Mouse (Mus musculus): ENCODE data around the gene Adgrl3.

The Adgrl3 gene

DNA sequence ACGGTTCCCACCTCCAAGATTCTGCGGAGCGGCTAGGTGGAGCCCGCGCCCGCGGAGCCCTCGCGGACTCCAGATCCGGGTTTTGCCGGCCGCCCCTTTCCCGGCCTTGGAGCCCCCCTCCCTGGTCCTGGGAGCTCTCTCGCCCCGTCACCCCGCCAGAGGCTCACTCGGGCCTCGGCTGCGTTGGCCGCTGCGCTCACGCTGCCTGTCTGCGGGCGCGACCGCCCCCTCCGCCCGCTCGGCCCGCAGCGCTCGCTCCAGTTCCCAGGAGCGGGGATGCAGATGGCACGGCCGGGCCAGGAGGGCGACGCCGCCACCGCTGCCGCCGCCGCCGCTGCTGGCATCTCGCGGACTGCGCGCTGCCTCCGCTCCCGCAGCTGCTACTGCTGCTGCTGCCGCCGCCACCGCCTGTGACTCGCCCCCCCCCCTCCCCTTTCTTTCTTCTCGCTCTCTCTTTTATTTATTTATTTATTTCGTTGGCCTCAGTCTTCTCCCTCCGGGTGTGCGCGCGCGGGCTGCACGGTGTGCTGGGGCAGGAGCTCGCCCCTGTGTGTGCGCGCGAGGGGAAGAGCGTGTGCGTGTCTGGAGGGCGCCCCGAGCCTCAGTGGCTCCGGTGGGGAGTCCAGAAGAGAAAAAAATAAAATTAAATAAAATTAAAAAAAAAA lies at the start of gene Adgrl3:
Gene Adgrl3, plus strand, starts transcription at position 549 of the 665 bp plus-strand sequence.
- DNase-seq (ENCODE audit: low read depth, low spot score) = no peak

DNA sequence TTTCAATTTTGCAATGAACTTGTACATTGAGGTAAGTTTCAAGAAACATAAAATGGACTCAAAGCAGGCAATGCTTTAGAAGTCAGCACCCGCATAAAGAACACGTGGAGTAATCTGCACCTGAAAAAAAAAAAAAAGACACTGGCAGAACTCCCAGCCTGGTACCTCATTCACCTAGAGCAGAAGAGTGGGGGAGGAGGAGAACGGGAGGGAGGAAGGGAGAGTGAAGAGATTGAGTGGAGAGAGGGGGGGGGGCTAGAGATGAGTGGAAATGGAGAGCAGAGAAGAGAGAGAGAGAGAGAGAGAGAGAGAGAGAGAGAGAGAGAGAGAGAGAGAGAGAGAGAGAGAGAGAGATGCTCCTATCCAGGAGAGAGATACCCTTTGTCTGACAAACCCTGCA lies 772 bp upstream of the Adgrl3 start:
- DNase-seq (ENCODE audit: low read depth, low spot score) = no peak

DNA sequence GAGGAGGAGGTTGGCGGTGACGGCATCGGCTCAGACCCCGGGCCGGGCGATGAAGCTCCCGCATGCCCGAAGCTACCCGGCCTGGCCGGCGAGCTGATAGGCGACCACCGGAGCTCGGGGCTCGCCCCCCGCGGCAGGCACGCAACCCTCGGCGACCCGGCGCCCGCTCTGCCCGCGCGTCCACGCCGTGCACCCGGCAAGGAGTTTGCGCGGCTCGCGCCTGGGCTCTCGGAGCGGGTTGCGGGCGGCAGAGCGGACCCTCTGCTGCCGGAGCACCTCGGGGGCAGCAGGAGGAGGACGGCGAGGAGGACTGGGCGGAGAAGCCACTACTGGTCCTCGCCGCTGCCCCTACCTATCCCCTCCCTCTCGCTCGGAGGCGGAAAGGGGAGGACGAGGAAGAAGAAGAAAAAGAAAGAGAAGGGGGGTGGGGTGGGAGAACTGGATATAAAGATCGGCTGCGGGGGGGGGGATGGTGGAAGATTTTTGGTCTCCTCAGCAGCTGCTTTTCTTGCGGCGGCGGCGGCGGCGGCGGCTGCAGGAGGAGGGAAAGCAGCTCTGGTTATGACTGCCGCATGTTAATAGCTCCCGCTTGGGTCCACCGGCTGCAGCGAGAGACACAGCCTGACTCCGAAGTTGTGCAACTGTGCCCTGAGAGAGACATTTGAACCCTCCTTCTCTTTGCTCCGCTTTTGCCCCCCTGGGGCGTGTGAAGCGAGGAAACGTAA lies 505 bp downstream of the Adgrl3 start:
- DNase-seq (ENCODE audit: low read depth, low spot score) = no peak

DNA sequence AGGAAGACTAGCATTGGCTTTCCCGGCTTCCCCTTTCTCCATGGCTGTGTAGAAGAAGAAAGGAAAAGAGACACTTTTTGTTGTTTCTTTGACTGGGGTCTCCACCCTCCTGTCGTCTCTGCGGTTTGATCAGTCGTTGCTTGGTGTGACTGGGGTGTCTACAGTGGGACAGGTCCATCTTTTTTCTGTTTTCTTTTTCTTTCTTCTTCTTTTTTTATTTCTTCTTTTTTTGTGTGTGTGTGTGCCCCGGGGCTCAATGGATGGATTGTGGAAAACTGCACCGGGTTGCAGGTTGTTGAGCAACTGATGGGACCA lies 1.0 kb downstream of the Adgrl3 start:
- DNase-seq (ENCODE audit: low read depth, low spot score) = no peak

DNA sequence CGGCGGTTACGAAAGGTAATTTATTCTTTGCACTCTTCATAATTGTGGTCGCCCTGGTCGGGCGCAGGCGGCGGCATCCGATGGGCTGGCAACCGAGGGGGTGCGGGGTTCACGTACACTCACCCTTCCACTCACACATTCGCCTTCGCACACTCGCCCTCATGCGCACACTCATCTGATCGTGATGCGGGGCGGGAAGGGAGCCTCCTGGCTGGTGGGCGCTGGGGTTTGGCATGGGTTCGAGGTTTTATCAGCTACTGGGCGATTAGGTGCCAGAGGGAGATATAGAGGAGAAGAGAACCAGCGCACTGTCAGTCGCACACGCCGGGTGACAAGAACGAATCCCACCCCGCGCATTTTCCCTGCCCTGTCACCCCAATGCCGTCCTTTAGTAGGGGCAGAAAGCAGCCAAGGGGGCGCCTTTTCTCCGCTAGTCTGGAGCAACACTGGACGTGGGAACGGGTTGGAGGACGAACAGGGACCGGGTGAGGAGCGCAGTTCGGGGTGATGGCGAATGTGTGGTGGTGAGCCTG lies 1.5 kb downstream of the Adgrl3 start:
- no peak for DNase-seq (ENCODE audit: low read depth, low spot score)

DNA sequence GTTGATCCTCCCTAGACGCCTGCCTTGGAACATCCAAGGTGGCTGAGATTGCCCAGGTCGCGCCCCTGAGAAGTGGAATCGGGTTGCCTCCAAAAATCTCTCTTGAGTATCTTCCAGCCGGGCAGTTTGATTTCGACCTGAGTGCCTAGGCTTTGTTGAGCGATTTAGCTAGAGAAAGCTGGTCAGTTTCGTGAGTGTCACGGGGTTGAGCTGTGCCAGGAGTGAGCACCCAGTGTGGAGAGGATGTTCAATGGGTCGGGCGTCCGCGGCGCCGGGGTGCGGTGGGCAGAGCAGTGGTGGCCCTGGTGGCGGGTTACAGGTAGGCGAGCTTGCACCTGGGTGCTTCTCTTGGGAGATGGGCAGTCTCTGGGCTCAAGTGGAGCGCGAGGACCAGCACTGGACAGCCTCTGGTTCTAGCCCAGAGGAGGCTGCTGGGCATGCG lies 1.9 kb downstream of the Adgrl3 start:
- DNase-seq (ENCODE audit: low read depth, low spot score) = no peak

DNA sequence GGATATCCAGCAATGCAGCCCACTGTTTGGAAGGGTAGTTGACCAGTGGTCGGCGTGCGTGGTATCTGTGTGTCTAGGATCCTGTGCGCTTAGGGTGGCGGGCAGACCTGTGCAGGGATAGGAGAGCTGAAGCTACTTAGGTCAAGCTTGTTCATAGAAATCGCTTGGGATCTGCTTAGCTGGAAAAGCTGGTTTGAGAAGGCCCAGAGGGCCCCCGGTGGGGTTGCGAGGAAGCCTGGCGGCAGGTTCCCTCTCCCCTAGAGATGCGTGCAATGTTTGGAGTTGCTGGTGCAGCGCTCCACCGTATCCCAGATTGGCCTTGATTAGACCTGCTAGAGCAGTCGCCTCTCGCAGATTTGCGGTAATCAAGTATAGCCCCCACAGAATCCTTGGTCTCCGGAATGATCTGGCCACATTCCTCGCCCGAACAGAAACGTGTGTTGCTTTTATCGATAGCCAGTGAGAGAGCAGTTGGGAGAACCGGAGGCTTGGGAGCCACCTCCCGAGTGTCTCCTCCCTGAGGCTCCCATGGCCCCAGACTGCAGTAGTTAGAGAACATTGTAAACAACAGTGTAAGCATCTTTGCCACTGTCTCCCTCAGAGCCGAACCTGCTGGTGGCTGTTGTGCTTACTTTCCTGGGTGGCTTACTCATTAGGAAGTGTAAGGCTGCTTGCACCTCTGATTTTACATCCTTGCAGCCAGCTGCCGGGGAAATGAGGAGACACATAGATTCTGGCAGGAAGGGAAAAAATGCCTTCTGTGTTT lies 2.6 kb downstream of the Adgrl3 start:
- DNase-seq (ENCODE audit: low read depth, low spot score) = no peak

DNA sequence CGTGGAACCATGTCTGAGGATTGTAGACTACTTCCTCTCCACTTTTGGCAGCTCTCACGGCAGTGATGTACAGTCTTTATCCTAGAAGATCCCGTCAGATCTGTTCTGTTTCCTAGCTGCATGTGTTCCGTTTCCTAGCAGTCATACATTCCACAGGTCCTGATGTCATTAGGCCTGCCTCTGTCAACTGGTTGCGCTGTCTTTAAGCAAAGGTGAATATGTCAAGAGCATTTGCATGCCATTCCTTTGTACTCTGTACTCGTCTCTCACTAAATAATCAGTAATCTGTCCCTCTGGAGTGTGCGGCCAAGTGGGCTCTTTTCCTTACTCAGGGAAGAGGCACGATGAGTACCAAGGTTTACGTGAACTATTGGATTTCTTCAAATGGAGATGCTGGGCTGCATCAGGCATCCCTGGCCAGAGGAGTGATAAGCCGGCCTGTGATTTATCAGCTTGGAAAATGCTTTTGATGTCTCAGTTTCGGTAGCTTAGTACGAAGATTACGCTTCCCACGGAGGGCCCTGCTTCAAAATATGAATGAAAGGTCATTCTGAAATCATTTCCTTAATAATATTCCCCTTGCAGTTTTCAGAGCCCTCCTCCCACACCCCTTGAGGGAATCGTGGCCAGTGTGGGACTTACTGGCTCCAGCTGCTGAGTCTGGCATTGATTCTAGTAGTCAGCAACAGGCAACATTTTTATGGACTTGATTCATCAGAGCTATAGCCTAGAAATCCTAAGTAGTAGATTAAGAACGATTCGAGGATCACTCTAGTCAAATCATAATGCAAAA lies 4.2 kb downstream of the Adgrl3 start:
- no peak for DNase-seq (ENCODE audit: low read depth, low spot score)

DNA sequence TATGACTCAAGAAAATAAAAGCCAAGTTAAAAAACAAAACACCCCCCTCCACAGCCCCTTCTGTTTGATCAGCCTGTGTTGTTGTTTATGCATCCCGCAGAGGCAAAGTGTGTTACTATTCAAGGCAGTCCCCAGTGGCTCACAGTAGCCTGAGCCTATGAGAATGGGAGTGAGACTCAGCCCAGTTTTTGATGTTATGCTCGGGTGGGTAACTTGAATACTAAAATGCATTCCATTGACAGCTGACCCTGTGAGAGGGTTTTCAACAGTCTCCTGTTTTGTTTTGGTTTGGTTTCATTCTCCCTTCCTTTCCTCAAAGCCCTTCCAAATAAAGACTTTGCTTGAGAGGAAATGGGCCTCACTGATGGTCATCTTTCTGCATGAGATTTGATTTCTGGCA lies 8.9 kb downstream of the Adgrl3 start:
- DNase-seq (ENCODE audit: low read depth, low spot score) = no peak

DNA sequence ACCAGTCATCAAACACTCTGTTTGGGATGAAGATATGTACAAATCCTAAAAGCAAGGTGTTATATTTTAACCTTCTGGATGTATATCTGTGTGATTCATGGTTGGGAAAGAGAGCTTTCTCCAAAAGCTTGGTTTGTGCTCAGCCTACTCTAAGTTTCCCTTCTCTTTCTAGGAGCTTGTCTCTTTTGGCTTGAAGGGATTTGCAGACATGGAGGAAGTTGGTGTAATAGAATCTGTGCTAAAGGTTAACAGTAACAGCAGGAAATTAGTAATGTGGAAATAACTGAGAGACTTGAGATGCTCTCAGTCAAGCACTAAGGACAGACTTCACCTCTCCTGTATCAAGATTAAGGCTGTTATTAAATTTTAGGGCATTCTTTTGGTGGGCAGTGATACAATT lies 17.2 kb downstream of the Adgrl3 start:
- DNase-seq (ENCODE audit: low read depth, low spot score) = no peak

DNA sequence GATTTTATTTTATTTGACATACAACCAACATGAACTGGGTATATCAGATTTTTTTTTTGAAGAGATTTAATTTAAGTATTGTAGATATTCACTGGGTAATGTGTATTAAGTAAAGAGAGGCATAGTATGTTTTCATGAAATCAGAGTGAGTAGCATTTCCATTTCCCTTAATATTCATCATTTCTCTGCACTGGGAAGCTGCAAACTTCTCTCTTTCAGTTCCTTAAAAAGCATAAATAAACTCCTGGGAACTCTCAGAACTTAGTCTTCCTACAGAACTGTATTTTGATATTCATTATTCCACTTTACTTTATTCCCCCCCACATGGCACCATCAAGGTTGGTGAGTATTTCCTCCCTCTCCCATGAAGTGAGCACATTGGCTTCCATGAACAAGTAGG lies 23.9 kb downstream of the Adgrl3 start:
- no peak for DNase-seq (ENCODE audit: low read depth, low spot score)

DNA sequence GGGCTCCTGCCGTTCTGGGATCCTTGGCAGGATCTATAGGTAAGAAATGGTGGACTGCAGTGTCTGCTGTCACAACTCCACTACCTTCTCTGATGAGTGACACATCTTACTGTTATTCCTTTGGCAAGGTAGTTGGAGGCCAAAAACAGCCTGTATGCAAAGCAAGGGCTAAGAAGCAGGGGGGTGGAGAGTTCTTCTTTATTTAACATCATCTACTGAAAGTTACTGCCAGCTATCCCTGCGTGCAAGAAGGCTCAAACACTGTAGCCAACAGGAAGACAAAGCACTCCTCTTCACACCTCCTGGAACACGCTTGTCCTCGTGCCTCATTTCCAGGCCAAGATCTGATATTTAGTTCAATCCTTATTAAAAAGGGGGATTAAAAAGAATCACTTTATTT lies 26.2 kb downstream of the Adgrl3 start:
- DNase-seq (ENCODE audit: low read depth, low spot score) = no peak

DNA sequence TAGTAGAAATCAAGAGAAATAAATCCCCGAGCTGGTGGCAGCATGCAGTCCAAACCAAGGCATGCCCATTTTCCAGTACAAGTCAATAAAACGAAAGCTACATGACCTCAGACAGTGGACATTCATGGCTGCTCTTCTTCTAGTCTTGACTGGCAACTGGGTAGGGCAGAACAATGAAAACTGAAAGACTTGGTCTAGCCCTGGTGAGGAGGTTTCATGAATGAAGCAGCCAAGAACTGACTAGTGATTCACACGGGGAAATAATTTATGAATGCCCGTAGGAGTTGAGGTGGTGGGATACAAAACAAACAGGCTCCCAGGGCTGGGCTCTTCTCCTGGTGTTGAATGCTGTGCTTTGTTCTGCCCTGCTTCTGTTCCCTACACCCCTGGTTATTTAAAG lies 34.7 kb downstream of the Adgrl3 start:
- no peak for DNase-seq (ENCODE audit: low read depth, low spot score)

DNA sequence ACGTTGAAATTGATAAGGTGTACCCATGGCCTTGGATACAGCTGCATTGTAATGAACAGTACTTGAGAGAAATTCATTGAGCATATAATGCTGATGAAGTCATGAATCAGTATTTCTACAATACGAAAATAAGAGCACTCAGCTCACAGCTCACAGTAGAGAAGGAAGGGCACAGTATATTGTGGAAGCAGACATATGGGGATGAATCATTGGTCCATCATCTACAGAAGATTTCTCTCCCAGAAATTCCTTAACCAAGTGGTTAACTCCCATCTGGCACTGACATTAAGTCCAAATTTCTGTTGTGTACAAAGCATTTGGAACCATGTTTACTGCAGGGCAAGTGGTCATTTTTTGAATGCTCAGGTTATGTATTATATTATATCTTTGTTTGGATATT lies 35.3 kb downstream of the Adgrl3 start:
- no peak for DNase-seq (ENCODE audit: low read depth, low spot score)

DNA sequence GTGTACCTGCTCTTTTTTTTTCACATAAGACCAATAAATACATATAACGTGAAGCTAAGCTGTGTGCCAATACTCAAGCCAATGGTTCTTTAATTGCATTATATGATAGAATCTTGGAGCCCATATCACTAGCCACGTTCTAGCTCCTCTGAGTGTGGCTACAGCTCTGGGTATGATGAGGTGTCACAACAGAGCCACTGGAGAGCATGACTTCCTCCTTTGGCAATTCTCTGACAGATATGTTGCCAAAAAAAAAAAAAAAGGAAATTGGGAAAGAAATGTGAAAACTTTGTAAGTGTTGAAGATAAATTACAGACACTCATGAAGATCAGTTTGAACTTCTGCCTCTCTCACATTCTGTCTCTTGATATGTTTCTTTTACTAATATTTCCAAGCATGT lies 38.2 kb downstream of the Adgrl3 start:
- no peak for DNase-seq (ENCODE audit: low read depth, low spot score)

DNA sequence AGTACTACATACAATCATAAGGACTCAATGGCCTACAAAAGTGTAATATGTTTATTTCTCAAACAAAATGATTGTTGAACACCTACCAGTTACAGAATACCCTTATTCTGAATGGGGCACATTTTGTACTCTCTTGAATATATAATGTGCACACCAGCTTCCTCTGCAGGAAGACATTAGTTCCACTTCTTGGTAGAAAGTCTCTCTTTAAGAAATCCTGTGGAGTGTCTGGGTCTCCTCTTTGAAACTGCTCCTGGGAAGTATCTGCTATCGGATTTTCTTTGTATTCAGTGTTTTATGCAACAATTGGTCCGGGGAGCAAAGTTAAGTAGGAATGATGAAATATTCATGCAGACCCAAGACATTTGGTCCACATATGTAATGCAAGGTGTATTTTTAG lies 41.0 kb downstream of the Adgrl3 start:
- DNase-seq (ENCODE audit: low read depth, low spot score) = no peak

DNA sequence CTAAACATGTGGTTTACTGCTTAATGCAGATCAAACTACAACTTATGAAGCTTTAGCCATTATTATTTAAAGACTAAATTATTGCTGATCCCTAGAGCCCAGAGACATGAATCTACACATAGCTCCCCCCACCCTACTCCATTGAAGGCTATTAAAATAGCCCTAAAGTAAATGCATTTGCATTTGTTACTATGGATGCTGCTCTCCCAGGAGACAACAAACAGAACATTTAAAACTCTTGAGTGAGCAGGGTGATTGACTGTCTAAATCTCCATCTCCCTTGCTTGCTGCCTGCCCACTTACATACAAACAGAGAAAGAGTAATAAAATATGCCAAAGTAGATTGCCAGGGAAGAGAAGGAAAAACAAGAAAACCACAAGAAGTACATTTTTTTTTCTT lies 41.4 kb downstream of the Adgrl3 start:
- no peak for DNase-seq (ENCODE audit: low read depth, low spot score)

DNA sequence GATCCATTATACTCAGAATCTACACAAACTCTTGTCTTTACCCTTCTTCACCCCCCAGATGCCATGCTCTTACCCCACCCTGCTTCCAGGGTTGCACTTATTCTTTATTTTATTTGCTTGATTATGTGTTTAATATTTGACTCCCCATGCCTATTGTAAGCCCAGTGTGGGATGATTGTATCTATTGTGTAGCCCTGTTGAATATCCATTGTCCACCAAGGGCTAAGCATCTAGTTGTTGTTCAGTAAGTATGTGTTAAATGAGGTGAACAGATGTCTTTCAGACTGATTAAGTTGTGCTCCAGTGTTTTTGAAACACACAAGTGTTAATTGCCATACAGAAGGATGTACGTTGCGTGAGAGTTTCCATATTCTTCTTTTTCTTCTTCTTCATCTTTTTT lies 44.1 kb downstream of the Adgrl3 start:
- DNase-seq (ENCODE audit: low read depth, low spot score) = no peak

DNA sequence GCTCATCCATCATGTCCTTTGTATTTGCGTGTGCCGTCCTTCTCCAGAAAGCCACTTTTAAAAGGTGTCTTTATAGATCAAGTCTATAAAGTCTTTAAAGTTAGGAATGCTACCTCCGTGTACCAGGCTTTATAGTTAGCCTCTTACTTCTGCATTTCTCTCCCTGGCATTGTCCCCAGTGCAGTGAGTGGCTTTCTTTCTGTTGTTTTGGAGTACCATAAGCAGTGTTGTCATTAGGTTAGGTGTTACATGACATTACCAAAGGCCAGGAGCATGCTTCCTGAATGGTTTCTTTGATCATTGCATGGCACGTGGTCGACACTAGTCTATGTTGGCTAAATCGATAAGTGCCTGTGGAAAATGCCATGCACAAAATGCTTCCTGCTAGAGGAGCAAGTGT lies 48.2 kb downstream of the Adgrl3 start:
- no peak for DNase-seq (ENCODE audit: low read depth, low spot score)

DNA sequence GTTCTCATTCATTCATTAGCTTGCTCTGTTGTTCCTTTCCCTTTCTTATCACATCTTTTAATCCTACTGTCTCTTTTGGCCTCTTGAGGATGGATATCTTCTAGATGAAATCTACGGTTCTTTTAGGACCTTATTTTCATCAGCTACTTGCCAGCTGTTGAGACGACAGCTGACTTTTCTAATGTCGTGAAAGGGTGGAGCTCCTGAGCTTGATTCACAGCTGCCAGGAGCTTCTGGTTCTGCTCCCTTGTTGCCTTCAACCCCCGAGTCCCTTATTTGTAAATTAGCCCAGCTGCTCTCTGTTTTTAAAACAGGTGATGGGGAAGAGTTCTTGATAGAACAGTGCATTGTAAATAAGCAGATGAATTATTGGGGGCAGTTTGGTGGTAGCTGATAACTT lies 48.9 kb downstream of the Adgrl3 start:
- DNase-seq (ENCODE audit: low read depth, low spot score) = no peak

DNA sequence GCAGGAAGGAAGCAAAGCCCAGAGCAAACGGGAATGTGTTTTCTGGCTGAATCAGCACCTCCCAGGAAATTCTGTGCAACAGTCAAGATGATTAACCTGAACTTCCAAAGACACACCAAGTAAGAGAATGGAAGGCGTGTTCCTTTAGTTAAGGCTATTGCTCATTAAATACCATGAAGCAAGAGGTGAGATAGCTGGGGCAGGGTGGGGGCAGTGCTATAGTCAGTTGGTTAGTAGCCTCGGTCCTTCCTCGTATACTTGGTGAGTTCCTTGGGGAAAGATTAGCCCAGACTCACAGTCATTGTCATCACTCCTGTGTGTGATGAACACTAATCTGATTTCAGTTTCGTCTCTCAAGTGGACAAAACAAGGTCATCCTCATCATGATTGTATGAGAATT lies 53.0 kb downstream of the Adgrl3 start:
- DNase-seq (ENCODE audit: low read depth, low spot score) = no peak

DNA sequence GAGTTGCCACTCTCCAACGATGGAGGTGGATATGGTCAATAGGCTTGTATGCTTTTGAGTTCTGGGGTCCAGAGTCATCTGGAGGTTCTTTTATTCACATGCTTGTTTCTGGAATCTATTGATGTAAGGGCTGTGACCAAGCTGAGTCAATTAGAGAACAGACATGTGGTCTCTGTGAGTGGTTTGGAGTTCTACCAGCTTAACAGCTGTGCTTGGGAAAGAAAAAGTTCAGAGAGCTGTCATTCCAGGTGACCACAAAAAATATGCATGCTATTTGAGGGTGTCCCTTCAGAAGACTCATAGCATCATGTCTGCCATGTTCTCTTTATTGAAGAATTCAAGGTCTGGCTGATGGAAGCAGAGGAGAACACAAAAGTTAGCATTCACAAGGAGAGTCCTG lies 53.9 kb downstream of the Adgrl3 start:
- DNase-seq (ENCODE audit: low read depth, low spot score) = no peak
